Mouse (Mus musculus): ENCODE measurements at regions not wholly inside any gene's neighbourhood (a gene's known extent, or its start where the extent isn't known, plus 50 kb on each side); places are given as distances from the start of the nearest gene placed in this dataset.

DNA sequence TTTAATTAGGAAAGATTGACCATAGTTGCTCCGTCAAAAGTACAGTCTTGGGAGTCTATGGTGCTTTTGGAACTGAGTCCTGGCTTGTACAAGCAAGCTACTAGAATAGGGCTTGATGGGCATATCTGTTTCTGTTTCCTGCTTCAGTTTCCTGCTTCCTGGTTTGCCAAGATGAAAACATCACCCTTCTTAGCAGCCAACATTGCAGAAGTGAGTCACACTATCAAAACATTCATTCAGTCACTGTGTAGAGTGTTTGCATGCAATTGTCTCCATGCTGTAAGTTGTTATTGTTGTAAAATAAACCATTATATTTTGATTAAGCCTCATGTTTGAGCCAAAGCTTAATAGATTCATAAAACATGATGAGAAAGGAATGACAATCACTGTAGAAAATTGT, 149.3 kb upstream of the Neil3 start:
- TF ChIP-seq CTCF (IDR thresholded peaks at IDR 0.05; ENCODE audit: low read depth, low read length) (no peak), POLR2A (IDR thresholded peaks at IDR 0.05; ENCODE audit: extremely low read depth, insufficient read depth, low read length) (no peak)
